Mouse (Mus musculus) neural tube, embryonic 15.5 days (tissue): Measurements from ENCODE around the gene Kat2a. TPM values are rescaled to one million over a fixed set of nuclear protein-coding genes. Genes with fewer than 3 reads are reported as not detected.

ENCODE experiments used
- ATAC-seq: fragments of 200-750 bp; cut with Nextera tagmentation; 2 replicates; pipeline ENCODE4 v1.8.0; 2017; ENCODE audit warnings: mild to moderate bottlenecking, moderate TSS enrichment, moderate library complexity; ENCODE audit not compliant: low FRiP score
- H3K27ac ChIP-seq: fragments of 300-500 bp; sonication (generic); replicated peaks from 2 replicates; pipeline ENCODE4 v1.5.1; 2015; ENCODE audit warnings: mild to moderate bottlenecking, inconsistent platforms
- H3K27me3 ChIP-seq: fragments of 300-500 bp; sonication (generic); replicated peaks from 2 replicates; pipeline ENCODE4 v1.6.1; 2015; ENCODE audit warnings: inconsistent platforms
- H3K36me3 ChIP-seq: fragments of 300-500 bp; sonication (generic); 2 replicates; pipeline ENCODE4 v1.6.1; 2015; ENCODE audit warnings: inconsistent platforms
- H3K4me1 ChIP-seq: fragments of 300-500 bp; sonication (generic); 2 replicates; pipeline ENCODE4 v1.6.1; 2015; ENCODE audit warnings: inconsistent platforms
- H3K4me2 ChIP-seq: fragments of 300-500 bp; sonication (generic); 2 replicates; pipeline ENCODE4 v1.6.1; 2015; ENCODE audit warnings: inconsistent platforms, mild to moderate bottlenecking, moderate library complexity
- H3K4me3 ChIP-seq: fragments of 300-500 bp; sonication (generic); replicated peaks from 2 replicates; pipeline ENCODE4 v1.5.1; 2015; ENCODE audit warnings: mild to moderate bottlenecking, inconsistent platforms
- H3K9ac ChIP-seq: fragments of 300-500 bp; sonication (generic); replicated peaks from 2 replicates; pipeline ENCODE4 v1.6.1; 2015; ENCODE audit warnings: mild to moderate bottlenecking, inconsistent platforms
- H3K9me3 ChIP-seq: fragments of 300-500 bp; sonication (generic); replicated peaks from 2 replicates; pipeline ENCODE4 v1.6.1; 2016; ENCODE audit warnings: inconsistent platforms
- WGBS: fragments of 180-500 bp; shearing (Covaris S2); methylation state at CpG from one replicate; pipeline ENCODE4 v1.1.7; 2015; ENCODE audit warnings: mixed read lengths; 5-methylcytosine and 5-hydroxymethylcytosine counted together
- polyA plus RNA-seq: library from polyadenylated mRNA; unstranded; fragments of >200 nt; fragmentation: Nextera tagmentation; extraction: Ambion mirVana; gene quantifications from 2 replicates; pipeline ENCODE4 v1.2.1, GENCODE M21; 2015

The Kat2a gene
- polyA plus RNA-seq, result 64.4 and 67.2 TPM in 2 replicates

GRCm38 (mm10) chr11:100711783-100712615 is at the start of gene Kat2a:
Gene Kat2a, minus strand, starts transcription at chr11:100712465.
- Histone ChIP-seq H3K4me2 (peak within 1 kb of the TSS; percentile 83), H3K27ac (peak within 1 kb of the TSS; percentile 83), H3K9ac (peak within 1 kb of the TSS; percentile 92), H3K27me3 (no peaks in the 10 kb centered on the region), H3K36me3 (peaks cover 49% of the 10 kb centered on the region), H3K4me1 (peaks cover 35% of the 10 kb centered on the region), H3K9me3 (no peaks in the 10 kb centered on the region), H3K4me3 (peak within 1 kb of the TSS; percentile 97)
- WGBS, result 1% methylated on average over 37 of the region's 48 CpGs
- peak; percentile 92 for ATAC-seq

- Histone ChIP-seq H3K4me1 (peaks cover 37% of the 10 kb centered on the region), H3K4me2 (peak overlapping the region; percentile 76), H3K27ac (peak overlapping the region; percentile 69), H3K27me3 (0 out of 2 replicates have a peak, but pooled peaks cover 6% of the 10 kb centered on the region), H3K4me3 (peak overlapping the region; percentile 45), H3K9ac (peak overlapping the region; percentile 47), H3K9me3 (no peaks in the 10 kb centered on the region), H3K36me3 (peaks cover 4% of the 10 kb centered on the region; the same call in 1 of the 2 replicates)
- peak; percentile 67 for ATAC-seq
- WGBS, result 0% methylated on average over 27 of the region's 27 CpGs
Measured at GRCm38 (mm10) chr11:100761547-100762045, 49.3 kb upstream of the Kat2a start.

GRCm38 (mm10) chr11:100759611-100760233 is 47.5 kb upstream of the Kat2a start, which contains the start of gene Kcnh4:
Gene Kcnh4, minus strand, starts transcription at chr11:100759942.
- WGBS, result under 1% methylated on average over 39 of the region's 51 CpGs
- peak; percentile 81 for ATAC-seq
- Histone ChIP-seq H3K4me1 (peaks cover 37% of the 10 kb centered on the region), H3K36me3 (peaks cover 18% of the 10 kb centered on the region), H3K4me2 (peak within 1 kb of the TSS; percentile 73), H3K27me3 (peaks cover 6% of the 10 kb centered on the region; the same call in 1 of the 2 replicates), H3K4me3 (peak within 1 kb of the TSS; percentile 65), H3K9me3 (no peaks in the 10 kb centered on the region), H3K27ac (peak within 1 kb of the TSS; percentile 73), H3K9ac (peak within 1 kb of the TSS; percentile 63)

GRCm38 (mm10) chr11:100758707-100759610 is 46.7 kb upstream of the Kat2a start:
- Histone ChIP-seq H3K9ac (peak overlapping the region; percentile 63), H3K27ac (peak overlapping the region; percentile 73), H3K36me3 (peaks cover 22% of the 10 kb centered on the region), H3K4me3 (peak overlapping the region; percentile 65), H3K9me3 (no peaks in the 10 kb centered on the region), H3K4me1 (peaks cover 37% of the 10 kb centered on the region), H3K27me3 (peaks cover 6% of the 10 kb centered on the region; the same call in 1 of the 2 replicates), H3K4me2 (peak overlapping the region; percentile 73)
- peak; percentile 62 for ATAC-seq
- under 1% methylated on average over 35 of the region's 35 CpGs for WGBS

- Histone ChIP-seq H3K9me3 (no peaks in the 10 kb centered on the region), H3K9ac (no peak overlapping the region), H3K4me2 (no peak overlapping the region), H3K36me3 (peaks cover 25% of the 10 kb centered on the region), H3K4me1 (peaks cover 37% of the 10 kb centered on the region), H3K27ac (no peak overlapping the region), H3K27me3 (peaks cover 6% of the 10 kb centered on the region; the same call in 1 of the 2 replicates), H3K4me3 (no peak overlapping the region)
- 93% methylated on average over 12 of the region's 12 CpGs for WGBS
- ATAC-seq, result no peak
Measured at GRCm38 (mm10) chr11:100757566-100757965, 45.3 kb upstream of the Kat2a start.

GRCm38 (mm10) chr11:100756476-100756875 is 44.2 kb upstream of the Kat2a start:
- H3K4me2 ChIP-seq, result no peak overlapping the region
- ATAC-seq, result no peak
- H3K4me1 ChIP-seq, result peaks cover 30% of the 10 kb centered on the region
- H3K4me3 ChIP-seq, result no peak overlapping the region
- peaks cover 32% of the 10 kb centered on the region for H3K36me3 ChIP-seq
- H3K9me3 ChIP-seq, result no peaks in the 10 kb centered on the region
- no peak overlapping the region for H3K27ac ChIP-seq
- peaks cover 6% of the 10 kb centered on the region; the same call in 1 of the 2 replicates for H3K27me3 ChIP-seq
- WGBS, result 79% methylated on average over 6 of the region's 6 CpGs
- H3K9ac ChIP-seq, result no peak overlapping the region

GRCm38 (mm10) chr11:100754693-100755057 is 42.4 kb upstream of the Kat2a start:
- H3K27me3 ChIP-seq, result peaks cover 9% of the 10 kb centered on the region; the same call in 1 of the 2 replicates
- 91% methylated on average over 3 of the region's 3 CpGs for WGBS
- H3K4me2 ChIP-seq, result no peak overlapping the region
- peaks cover 47% of the 10 kb centered on the region for H3K36me3 ChIP-seq
- no peaks in the 10 kb centered on the region for H3K9me3 ChIP-seq
- H3K4me3 ChIP-seq, result no peak overlapping the region
- H3K27ac ChIP-seq, result no peak overlapping the region
- H3K9ac ChIP-seq, result no peak overlapping the region
- peaks cover 21% of the 10 kb centered on the region for H3K4me1 ChIP-seq
- ATAC-seq, result no peak

- H3K36me3 ChIP-seq, result peaks cover 52% of the 10 kb centered on the region
Measured at GRCm38 (mm10) chr11:100754021-100754692, 41.9 kb upstream of the Kat2a start.

GRCm38 (mm10) chr11:100752294-100752693 is 40.0 kb upstream of the Kat2a start:
- Histone ChIP-seq H3K9ac (no peak overlapping the region), H3K9me3 (no peaks in the 10 kb centered on the region), H3K4me3 (no peak overlapping the region), H3K4me1 (0 out of 2 replicates have a peak, but pooled peaks cover 2% of the 10 kb centered on the region), H3K27ac (no peak overlapping the region), H3K27me3 (peaks cover 10% of the 10 kb centered on the region; the same call in 1 of the 2 replicates), H3K36me3 (peaks cover 52% of the 10 kb centered on the region), H3K4me2 (no peak overlapping the region)
- no peak for ATAC-seq
- 17% methylated on average over 10 of the region's 10 CpGs for WGBS

More at GRCm38 (mm10) chr11:100754021-100754692, 41.9 kb upstream of the Kat2a start:
- 89% methylated on average over 11 of the region's 12 CpGs for whole genome bisulfite sequencing
- H3K27ac ChIP-seq, result no peak overlapping the region
- ATAC-seq, result no peak
- H3K4me1 ChIP-seq, result peaks cover 16% of the 10 kb centered on the region
- H3K27me3 ChIP-seq, result peaks cover 13% of the 10 kb centered on the region; the same call in 1 of the 2 replicates
- H3K4me3 ChIP-seq, result no peak overlapping the region
- H3K9me3 ChIP-seq, result no peaks in the 10 kb centered on the region
- H3K4me2 ChIP-seq, result no peak overlapping the region
- no peak overlapping the region for H3K9ac ChIP-seq

- no peak overlapping the region for H3K9ac ChIP-seq
- H3K4me3 ChIP-seq, result no peak overlapping the region
- no peaks in the 10 kb centered on the region for H3K9me3 ChIP-seq
- WGBS, result 91% methylated on average over 16 of the region's 16 CpGs
- no peak overlapping the region for H3K27ac ChIP-seq
- H3K4me2 ChIP-seq, result no peak overlapping the region
- peaks cover 38% of the 10 kb centered on the region for H3K36me3 ChIP-seq
- H3K4me1 ChIP-seq, result 0 out of 2 replicates have a peak, but pooled peaks cover 2% of the 10 kb centered on the region
- 0 out of 2 replicates have a peak, but pooled peaks cover 10% of the 10 kb centered on the region for H3K27me3 ChIP-seq
- ATAC-seq, result no peak
Measured at GRCm38 (mm10) chr11:100750127-100750526, 37.9 kb upstream of the Kat2a start.
